In genomic region chr5:114805436-114806350, GRCm38 (mm10) we compare ENCODE assay signal across 9 mouse cellular contexts. TPM values are rescaled to one million over a fixed set of nuclear protein-coding genes. Genes with fewer than 3 reads are reported as not detected.
A peak's percentile ranks its signal among the peaks of the same experiment; 100 is the strongest.
DNase-seq lines count a peak whose midpoint lies in the region; ATAC-seq and TF ChIP-seq lines count a peak whose summit lies in the region.
"Had no signal": no experiment of that assay in that cellular context is flagged by ENCODE, and none has a peak within 500 bp of the region (broad histone marks: within the 10 kb centered on the region; RNA-seq: fewer than 3 reads in every experiment).

No protein-coding gene starts in this region.

- TF ChIP-seq CTCF in hindbrain, postnatal 0 days (IDR thresholded peaks at IDR 0.05; ENCODE audit: low read depth), result no peak

- no peaks in the 10 kb centered on the region for H3K4me1 ChIP-seq in hindbrain, postnatal 0 days (ENCODE audit: insufficient read depth, low read length)
- H3K4me1 ChIP-seq in hindbrain, embryonic 14.5 days (replicated peaks; ENCODE audit: control insufficient read depth, insufficient read depth, low read length), result no peaks in the 10 kb centered on the region; the same call in 1 of the 2 replicates
- 0 out of 2 replicates have a peak, but pooled peaks cover 3% of the 10 kb centered on the region for H3K4me1 ChIP-seq in intestine, embryonic 16.5 days (ENCODE audit: control insufficient read depth, insufficient read depth, low read length)

- no peak for ATAC-seq in hindbrain, postnatal 0 days
- no peak for ATAC-seq in hindbrain, embryonic 14.5 days (ENCODE audit: low FRiP score)
- no peak for ATAC-seq in intestine, embryonic 16.5 days
- ATAC-seq: Patski had no signal

- H3K4me2 ChIP-seq in hindbrain, postnatal 0 days (ENCODE audit: low read depth, low read length), result no peak overlapping the region
- H3K4me2 ChIP-seq in hindbrain, embryonic 14.5 days (replicated peaks), result no peak overlapping the region
- no peak overlapping the region for H3K4me2 ChIP-seq in intestine, embryonic 16.5 days (ENCODE audit: low read depth, low read length)

- H3K27ac ChIP-seq in hindbrain, postnatal 0 days, result peak overlapping the region; percentile 58; the same call in 1 of the 2 replicates
- H3K27ac ChIP-seq in hindbrain, embryonic 14.5 days, result no peak overlapping the region
- H3K27ac ChIP-seq in intestine, embryonic 16.5 days (ENCODE audit: low read length), result peak overlapping the region; percentile 42
- H3K27ac ChIP-seq in macrophage, result peak overlapping the region; percentile 70

- no peak for DNase-seq in hindbrain, postnatal 0 days (ENCODE audit: low spot score)
- DNase-seq in hindbrain, embryonic 14.5 days (ENCODE audit: low spot score), result no peak
- DNase-seq in R1 (ENCODE audit: low read depth, low spot score), result peak; percentile 43
- DNase-seq in Muller cell, postnatal 12 days (ENCODE audit: inconsistent ontology term), result no peak
- no peak for DNase-seq in retina, embryonic 14.5 days (ENCODE audit: low spot score)
- DNase-seq in layer of hippocampus, adult 9-11 months, result no peak

- no peak overlapping the region for H3K9ac ChIP-seq in hindbrain, postnatal 0 days (replicated peaks; ENCODE audit: low read length)
- no peak overlapping the region for H3K9ac ChIP-seq in hindbrain, embryonic 14.5 days
- H3K9ac ChIP-seq in intestine, embryonic 16.5 days (ENCODE audit: low read depth, low read length), result no peak overlapping the region

- H3K9me3 ChIP-seq in hindbrain, postnatal 0 days (ENCODE audit: low read length), result no peaks in the 10 kb centered on the region
- no peaks in the 10 kb centered on the region for H3K9me3 ChIP-seq in hindbrain, embryonic 14.5 days (ENCODE audit: control insufficient read depth, low read length)
- H3K9me3 ChIP-seq in intestine, embryonic 16.5 days (ENCODE audit: control insufficient read depth, low read length), result no peaks in the 10 kb centered on the region

- peaks cover 15% of the 10 kb centered on the region for H3K79me2 ChIP-seq in macrophage (ENCODE audit: inconsistent target)

- H3K36me3 ChIP-seq in hindbrain, postnatal 0 days (ENCODE audit: insufficient read depth, low read length), result peaks cover 48% of the 10 kb centered on the region
- peaks cover 99% of the 10 kb centered on the region for H3K36me3 ChIP-seq in hindbrain, embryonic 14.5 days (replicated peaks; ENCODE audit: control insufficient read depth, insufficient read depth)
- peaks cover 19% of the 10 kb centered on the region; the same call in 1 of the 2 replicates for H3K36me3 ChIP-seq in intestine, embryonic 16.5 days (ENCODE audit: control insufficient read depth, insufficient read depth, low read length)
- H3K36me3 ChIP-seq in macrophage (ENCODE audit: inconsistent target), result peaks cover 47% of the 10 kb centered on the region

- WGBS in hindbrain, postnatal 0 days, result 59% methylated on average over 15 of the region's 15 CpGs
- WGBS in hindbrain, embryonic 14.5 days, result 66% methylated on average over 15 of the region's 15 CpGs
- WGBS in intestine, embryonic 16.5 days, result 73% methylated on average over 15 of the region's 15 CpGs
- 15% methylated on average over 15 of the region's 15 CpGs for WGBS in macrophage (ENCODE audit: missing documents)

- no peak overlapping the region for H3K4me3 ChIP-seq in hindbrain, postnatal 0 days (ENCODE audit: low read length)
- no peak overlapping the region for H3K4me3 ChIP-seq in hindbrain, embryonic 14.5 days (replicated peaks; ENCODE audit: low read length)
- H3K4me3 ChIP-seq in intestine, embryonic 16.5 days (ENCODE audit: low read length), result no peak overlapping the region
- H3K4me3 ChIP-seq in macrophage (ENCODE audit: inconsistent target), result peak overlapping the region; percentile 10; the same call in 1 of the 2 replicates

- H3K27me3 ChIP-seq in hindbrain, postnatal 0 days (ENCODE audit: insufficient read depth, low read length), result no peaks in the 10 kb centered on the region
- no peaks in the 10 kb centered on the region for H3K27me3 ChIP-seq in hindbrain, embryonic 14.5 days (ENCODE audit: control insufficient read depth, insufficient read depth, low read length)
- H3K27me3 ChIP-seq in intestine, embryonic 16.5 days (replicated peaks; ENCODE audit: control insufficient read depth, insufficient read depth, low read length), result no peaks in the 10 kb centered on the region
- H3K27me3 ChIP-seq: Patski had no signal

RNA-seq across cellular contexts. Expression of gene 1500011B03Rik, which starts 17.6 kb away (rescaled TPM):
- 250 and 316 TPM in 2 replicates for total RNA-seq in hindbrain, postnatal 0 days (2014; rRNA removed)
- 354 and 366 TPM in 2 replicates for polyA plus RNA-seq in hindbrain, postnatal 0 days (2015; fragmentation: Nextera tagmentation; extraction: Ambion mirVana)
- polyA plus RNA-seq in hindbrain, embryonic 14.5 days (2014; fragmentation: Nextera tagmentation; extraction: Ambion mirVana), result 290 and 308 TPM in 2 replicates
- 51.5 and 54.7 TPM in 2 replicates for polyA plus RNA-seq in intestine, embryonic 16.5 days (2015; fragmentation: Nextera tagmentation; extraction: Ambion mirVana)
- total RNA-seq in macrophage (2018; cell fraction: chromatin; rRNA removed), result 10 to 100 TPM in 10 of 26 experiments, 1 to 10 TPM in 16; 1.5 to 27.6 (median 5.4) TPM
- total RNA-seq in macrophage (2018; cell fraction: cytosol; rRNA removed), result 10 to 100 TPM; 13.5 to 40.9 (median 29.4) TPM
- 10 to 100 TPM in 21 of 26 experiments, 1 to 10 TPM in 5; 5.8 to 46.1 (median 16.3) TPM for total RNA-seq in macrophage (2018; cell fraction: nucleus; rRNA removed)
- 26.6 to 35.2 TPM (median 29.9 TPM) in 3 replicates for polyA plus RNA-seq in macrophage (2018)

RNA-seq across cellular contexts. Expression of gene Git2, which starts 30.4 kb away (rescaled TPM):
- total RNA-seq in hindbrain, postnatal 0 days (2014; rRNA removed), result 41.2 and 43.5 TPM in 2 replicates
- 34.4 and 36.4 TPM in 2 replicates for polyA plus RNA-seq in hindbrain, postnatal 0 days (2015; fragmentation: Nextera tagmentation; extraction: Ambion mirVana)
- polyA plus RNA-seq in hindbrain, embryonic 14.5 days (2014; fragmentation: Nextera tagmentation; extraction: Ambion mirVana), result 44.3 and 45.1 TPM in 2 replicates
- polyA plus RNA-seq in intestine, embryonic 16.5 days (2015; fragmentation: Nextera tagmentation; extraction: Ambion mirVana), result 27.1 and 29.9 TPM in 2 replicates
- 100 to 1,000 TPM; 222 to 774 (median 306) TPM for total RNA-seq in macrophage (2018; cell fraction: chromatin; rRNA removed)
- 10 to 100 TPM; 32.2 to 69.3 (median 50.8) TPM for total RNA-seq in macrophage (2018; cell fraction: cytosol; rRNA removed)
- total RNA-seq in macrophage (2018; cell fraction: nucleus; rRNA removed), result 100 to 1,000 TPM in 21 of 26 experiments, 10 to 100 TPM in 5; 77.4 to 330 (median 164) TPM
- 37.1 to 50.3 TPM (median 46.2 TPM) in 3 replicates for polyA plus RNA-seq in macrophage (2018)

RNA-seq across cellular contexts. Expression of gene Ankrd13a, which starts 31.2 kb away (rescaled TPM):
- total RNA-seq in hindbrain, postnatal 0 days (2014; rRNA removed), result 44.7 and 55.1 TPM in 2 replicates
- 30.7 and 31.4 TPM in 2 replicates for polyA plus RNA-seq in hindbrain, postnatal 0 days (2015; fragmentation: Nextera tagmentation; extraction: Ambion mirVana)
- polyA plus RNA-seq in hindbrain, embryonic 14.5 days (2014; fragmentation: Nextera tagmentation; extraction: Ambion mirVana), result 45.5 and 48.9 TPM in 2 replicates
- 12.7 and 16.7 TPM in 2 replicates for polyA plus RNA-seq in intestine, embryonic 16.5 days (2015; fragmentation: Nextera tagmentation; extraction: Ambion mirVana)
- total RNA-seq in macrophage (2018; cell fraction: chromatin; rRNA removed), result 100 to 1,000 TPM in 7 of 26 experiments, 10 to 100 TPM in 19; 49.4 to 172 (median 90.9) TPM
- 100 to 1,000 TPM; 151 to 275 (median 203) TPM for total RNA-seq in macrophage (2018; cell fraction: cytosol; rRNA removed)
- 100 to 1,000 TPM in 24 of 26 experiments, 10 to 100 TPM in 2; 77.1 to 174 (median 135) TPM for total RNA-seq in macrophage (2018; cell fraction: nucleus; rRNA removed)
- 144 to 222 TPM (median 173 TPM) in 3 replicates for polyA plus RNA-seq in macrophage (2018)

RNA-seq across cellular contexts. Expression of gene 4930519G04Rik, which starts 47.8 kb away (rescaled TPM):
- not detected in 2 replicates for total RNA-seq in hindbrain, postnatal 0 days (2014; rRNA removed)
- polyA plus RNA-seq in hindbrain, postnatal 0 days (2015; fragmentation: Nextera tagmentation; extraction: Ambion mirVana), result not detected in 2 replicates
- polyA plus RNA-seq in hindbrain, embryonic 14.5 days (2014; fragmentation: Nextera tagmentation; extraction: Ambion mirVana), result not detected in 2 replicates
- polyA plus RNA-seq in intestine, embryonic 16.5 days (2015; fragmentation: Nextera tagmentation; extraction: Ambion mirVana), result not detected in 2 replicates
- not detected for total RNA-seq in macrophage (2018; cell fraction: chromatin; rRNA removed)
- total RNA-seq in macrophage (2018; cell fraction: cytosol; rRNA removed), result not detected
- total RNA-seq in macrophage (2018; cell fraction: nucleus; rRNA removed), result not detected
- not detected in 3 replicates for polyA plus RNA-seq in macrophage (2018)

RNA-seq across cellular contexts. Expression of gene Gm9936, which starts 52.8 kb away (rescaled TPM):
- 3.5 and 3.9 TPM in 2 replicates for total RNA-seq in hindbrain, postnatal 0 days (2014; rRNA removed)
- polyA plus RNA-seq in hindbrain, postnatal 0 days (2015; fragmentation: Nextera tagmentation; extraction: Ambion mirVana), result 2.4 and 2.8 TPM in 2 replicates
- 2.6 and 3.0 TPM in 2 replicates for polyA plus RNA-seq in hindbrain, embryonic 14.5 days (2014; fragmentation: Nextera tagmentation; extraction: Ambion mirVana)
- 0.10 TPM in 2 replicates for polyA plus RNA-seq in intestine, embryonic 16.5 days (2015; fragmentation: Nextera tagmentation; extraction: Ambion mirVana)
- not detected for total RNA-seq in macrophage (2018; cell fraction: chromatin; rRNA removed)
- not detected for total RNA-seq in macrophage (2018; cell fraction: cytosol; rRNA removed)
- total RNA-seq in macrophage (2018; cell fraction: nucleus; rRNA removed), result not detected
- polyA plus RNA-seq in macrophage (2018), result not detected in 3 replicates
- polyA plus RNA-seq: Patski had no signal
